Mouse (Mus musculus) CH12.LX (cell line): ENCODE measurements around the gene Trpm5. TPM values are rescaled to one million over a fixed set of nuclear protein-coding genes. Genes with fewer than 3 reads are reported as not detected.

Experiments
- DNase-seq: peaks from one replicate; pipeline ENCODE4 v3.0.0-alpha.2; 2013; ENCODE audit errors: extremely low read depth
- H3K27ac ChIP-seq: 2 replicates; pipeline ENCODE4 v1.5.1; 2012; ENCODE audit warnings: low read depth, mild to moderate bottlenecking, control low read depth, moderate library complexity; ENCODE audit not compliant: insufficient read depth
- H3K27me3 ChIP-seq: replicated peaks from 2 replicates; pipeline ENCODE3; 2012; ENCODE audit warnings: inconsistent platforms
- H3K36me3 ChIP-seq, 2 experiments: replicated peaks in 1 of 2; 2 replicates each; pipeline versions ENCODE3 to v1.6.1; 2012; ENCODE audit warnings: inconsistent platforms in 1 of 2, low read length in 1 of 2, mild to moderate bottlenecking in 1 of 2, mixed read lengths in 1 of 2, moderate library complexity in 1 of 2; ENCODE audit not compliant: control insufficient read depth in 1 of 2, insufficient read depth in 1 of 2
- H3K4me1 ChIP-seq, 2 experiments: 2 replicates each; pipeline ENCODE4 v1.6.1; 2012; ENCODE audit warnings: inconsistent platforms in 1 of 2, moderate library complexity in 1 of 2; ENCODE audit not compliant: insufficient read depth in 2 of 2, control insufficient read depth in 1 of 2
- H3K4me2 ChIP-seq: 2 replicates; pipeline ENCODE4 v1.6.1; 2012; ENCODE audit warnings: low read depth, mild to moderate bottlenecking, control low read depth; ENCODE audit not compliant: poor library complexity, insufficient read depth, severe bottlenecking
- H3K4me3 ChIP-seq, 3 experiments: fragments of 150-350 bp in 1 of 3; sonication (generic) in 1 of 3; replicated peaks in 1 of 3; 2 replicates each; pipeline versions ENCODE3 to v1.5.1; 2011 to 2012; ENCODE audit warnings: low read depth in 2 of 3, low read length in 2 of 3, mild to moderate bottlenecking in 2 of 3, moderate library complexity in 2 of 3, control low read depth in 1 of 3, improper control_type of control experiment in 1 of 3, inconsistent platforms in 1 of 3, mixed read lengths in 1 of 3; ENCODE audit not compliant: poor library complexity in 1 of 3
- H3K79me2 ChIP-seq: replicated peaks from 2 replicates; pipeline ENCODE4 v1.6.1; 2012; ENCODE audit warnings: mild to moderate bottlenecking, moderate library complexity; ENCODE audit not compliant: control insufficient read depth, poor library complexity, insufficient read depth, severe bottlenecking; ENCODE audit errors: extremely low read depth
- H3K9ac ChIP-seq: 2 replicates; pipeline ENCODE4 v1.6.1; 2012; ENCODE audit warnings: low read depth, mild to moderate bottlenecking, control low read depth, moderate library complexity; ENCODE audit not compliant: insufficient read depth
- H3K9me3 ChIP-seq: replicated peaks from 2 replicates; pipeline ENCODE3; 2012; ENCODE audit warnings: low read length, inconsistent platforms, mixed read lengths
- CHD1 ChIP-seq: IDR thresholded peaks from 2 replicates; pipeline ENCODE4 v1.6.1; 2012; ENCODE audit warnings: low read depth, low read length, improper control_type of control experiment, inconsistent platforms
- E2F4 ChIP-seq: IDR thresholded peaks from 2 replicates; pipeline ENCODE4 v1.6.1; 2011; ENCODE audit warnings: low read depth, low read length, improper control_type of control experiment; ENCODE audit not compliant: insufficient replicate concordance
- ELF1 ChIP-seq: IDR thresholded peaks from 2 replicates; pipeline ENCODE4 v1.6.1; 2014; ENCODE audit warnings: low read depth, mild to moderate bottlenecking, inconsistent platforms, low read length, improper control_type of control experiment
- GABPA ChIP-seq: IDR thresholded peaks from 2 replicates; pipeline ENCODE4 v1.6.1; 2012; ENCODE audit warnings: low read depth, low read length, improper control_type of control experiment, inconsistent platforms; ENCODE audit not compliant: insufficient replicate concordance
- IRF4 ChIP-seq: IDR thresholded peaks from 2 replicates; pipeline ENCODE4 v1.6.1; 2014; ENCODE audit warnings: low read depth, mild to moderate bottlenecking, inconsistent platforms, low read length, improper control_type of control experiment
- MAZ ChIP-seq: IDR thresholded peaks from 2 replicates; pipeline ENCODE4 v1.6.1; 2012; ENCODE audit warnings: low read depth, mild to moderate bottlenecking, inconsistent platforms, low read length, improper control_type of control experiment, moderate library complexity
- MEF2A ChIP-seq: IDR thresholded peaks from 2 replicates; pipeline ENCODE4 v1.6.1; 2014; ENCODE audit warnings: low read depth, mild to moderate bottlenecking, inconsistent platforms, low read length, improper control_type of control experiment, borderline replicate concordance
- MXI1 ChIP-seq: IDR thresholded peaks from 2 replicates; pipeline ENCODE4 v1.6.1; 2011; ENCODE audit warnings: mild to moderate bottlenecking, low read depth, low read length, improper control_type of control experiment
- NRF1 ChIP-seq: IDR thresholded peaks from 2 replicates; pipeline ENCODE4 v1.6.1; 2014; ENCODE audit warnings: low read depth, mild to moderate bottlenecking, inconsistent platforms, low read length, improper control_type of control experiment, moderate library complexity
- PAX5 ChIP-seq: IDR thresholded peaks from 2 replicates; pipeline ENCODE4 v1.6.1; 2012; ENCODE audit warnings: low read length, inconsistent platforms, mixed read lengths
- RAD21 ChIP-seq: IDR thresholded peaks from 2 replicates; pipeline ENCODE4 v1.6.1; 2011; ENCODE audit warnings: low read depth, mild to moderate bottlenecking, low read length, improper control_type of control experiment, moderate library complexity
- UBTF ChIP-seq: IDR thresholded peaks from 2 replicates; pipeline ENCODE4 v1.6.1; 2012; ENCODE audit warnings: low read depth, mild to moderate bottlenecking, inconsistent platforms, low read length, improper control_type of control experiment, moderate library complexity
- ZC3H11A ChIP-seq: IDR thresholded peaks from 2 replicates; pipeline ENCODE4 v1.6.1; 2012; ENCODE audit warnings: low read depth, mild to moderate bottlenecking, inconsistent platforms, low read length, improper control_type of control experiment
- ZNF384 ChIP-seq: IDR thresholded peaks from 2 replicates; pipeline ENCODE4 v1.6.1; 2012; ENCODE audit warnings: low read depth, low read length, improper control_type of control experiment, inconsistent platforms
- dilution Hi-C: fragments of 300-500 bp; cut with MboI; formaldehyde crosslinking; loops from 2 replicates; pipeline ENCODE4 v1.14.3; 2020; ENCODE audit warnings: low sequenced_read_pairs; ENCODE audit not compliant: extremely low pct_unique_long_range_greater_than_20kb, extremely low pct_ligation_motif_present
- in situ Hi-C: fragments of 300-500 bp; cut with MboI; formaldehyde crosslinking; loops from 3 replicates; pipeline ENCODE4 v1.14.3; 2019; ENCODE audit warnings: low sequenced_read_pairs, low pct_ligation_motif_present, low pct_unique_long_range_greater_than_20kb, mixed read lengths
- polyA plus RNA-seq: library from polyadenylated mRNA; unstranded; fragments of >175 nt; gene quantifications from 2 replicates; pipeline ENCODE4 v1.2.1, GENCODE M21; 2012; ENCODE audit warnings: low read depth; ENCODE audit not compliant: insufficient read length
- total RNA-seq, 2 experiments: library from RNA; depleted of rRNA; stranded (reverse); fragments of 300-350 nt in 1 of 2; fragments of >200 nt in 1 of 2; gene quantifications; 2 replicates each; pipeline ENCODE4 v1.2.3; 2012 to 2014

The Trpm5 gene
- total and polyA plus RNA-seq, 3 experiments = 1.1 to 3.0 (median 1.5) TPM

GRCm38 (mm10) chr7:143034519-143035450 is 59.7 kb downstream of the Trpm5 start:
- Histone ChIP-seq H3K27me3 (no peaks in the 10 kb centered on the region), H3K36me3 (peaks cover 0 to 8% of the 10 kb centered on the region in 2 experiments), H3K9me3 (no peaks in the 10 kb centered on the region), H3K4me3 (no peak overlapping the region), H3K27ac (no peak overlapping the region), H3K79me2 (no peaks in the 10 kb centered on the region), H3K9ac (no peak overlapping the region), H3K4me1 (peaks cover 21 to 37% of the 10 kb centered on the region in 2 experiments), H3K4me2 (no peak overlapping the region)
- dilution Hi-C loops = no loop called here
- in situ Hi-C loops = no loop called here
- no peak for DNase-seq
- TF ChIP-seq ZC3H11A (no peak), CHD1 (no peak), PAX5 (no peak), MXI1 (no peak), NRF1 (no peak)

GRCm38 (mm10) chr7:143034112-143034511 is 60.3 kb downstream of the Trpm5 start:
- no peak overlapping the region for H3K4me3 ChIP-seq
- H3K27ac ChIP-seq = no peak overlapping the region
- H3K4me2 ChIP-seq = no peak overlapping the region
- H3K9me3 ChIP-seq = no peaks in the 10 kb centered on the region
- H3K4me1 ChIP-seq = peaks cover 19 to 30% of the 10 kb centered on the region in 2 experiments
- no peak for DNase-seq
- dilution Hi-C loops = no loop called here
- no peak for TF ChIP-seq ELF1
- no peak for TF ChIP-seq UBTF
- no peak for TF ChIP-seq ZNF384
- TF ChIP-seq NRF1 = no peak
- no peak for TF ChIP-seq GABPA
- no peak for TF ChIP-seq MEF2A
- no peak for TF ChIP-seq E2F4
- TF ChIP-seq MXI1 = no peak
- TF ChIP-seq RAD21 = no peak
- TF ChIP-seq MAZ = no peak
- TF ChIP-seq IRF4 = no peak
- H3K79me2 ChIP-seq = no peaks in the 10 kb centered on the region
- in situ Hi-C loops = no loop called here
- H3K9ac ChIP-seq = no peak overlapping the region
- no peaks in the 10 kb centered on the region for H3K27me3 ChIP-seq
- H3K36me3 ChIP-seq = peaks cover 0 to 8% of the 10 kb centered on the region in 2 experiments
